Mouse (Mus musculus): ENCODE measurements around the gene Adap2. TPM values are rescaled to one million over a fixed set of nuclear protein-coding genes. Genes with fewer than 3 reads are reported as not detected.

Gene Adap2
- polyA plus RNA-seq (2014; fragmentation: Nextera tagmentation; extraction: Ambion mirVana): 1.6 and 2.1 TPM in 2 replicates

DNA sequence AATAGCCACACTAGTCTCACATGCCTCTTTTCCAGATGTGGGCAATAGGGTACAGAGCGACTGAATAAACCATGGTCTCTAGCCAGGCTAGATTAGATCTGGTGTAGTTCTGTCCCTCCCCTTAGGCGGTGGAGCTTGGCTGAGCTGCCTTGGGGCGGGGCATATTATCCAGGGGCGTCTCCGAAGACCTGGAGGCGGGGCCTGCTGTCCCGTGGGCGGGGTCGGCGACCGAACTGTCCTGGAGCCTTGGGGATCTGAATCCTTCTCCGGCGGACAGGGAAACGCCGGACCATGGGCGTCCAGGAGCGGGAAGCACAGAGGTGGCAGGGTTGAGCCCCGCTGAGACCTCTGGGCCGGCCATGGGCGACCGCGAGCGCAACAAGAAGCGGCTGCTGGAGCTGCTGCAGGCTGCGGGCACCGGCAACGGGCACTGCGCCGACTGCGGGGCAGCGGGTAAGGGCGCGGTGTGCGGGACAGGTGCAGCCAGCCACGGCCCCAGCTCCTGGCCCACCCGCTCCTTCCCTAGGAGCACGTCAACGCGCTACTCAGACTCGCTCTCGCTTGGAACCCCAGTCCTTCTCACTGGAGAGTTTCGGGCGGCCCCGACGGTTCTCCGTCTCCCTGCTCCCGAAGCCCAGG, at the start of gene Adap2:
Gene Adap2 (plus strand): TSS at position 249 of the 639 bp plus-strand sequence.
- peak within 1 kb of the TSS; percentile 89 for H3K4me2 ChIP-seq (ENCODE audit: low read length)
- no peaks in the 10 kb centered on the region for H3K9me3 ChIP-seq (ENCODE audit: control insufficient read depth, low read length)
- peaks cover 0 to 9% of the 10 kb centered on the region in 2 experiments; a peak in 1 of 4 replicates for H3K4me1 ChIP-seq (ENCODE audit: control insufficient read depth in 2 of 2, insufficient read depth in 2 of 2, low read length in 2 of 2)
- H3K27me3 ChIP-seq (ENCODE audit: control insufficient read depth, insufficient read depth, low read length): peaks cover 37% of the 10 kb centered on the region
- ATAC-seq (ENCODE audit: insufficient number of reproducible peaks, insufficient read depth, low FRiP score, low read depth): peak; percentile 83
- H3K36me3 ChIP-seq (ENCODE audit: control insufficient read depth, insufficient read depth, low read length): no peaks in the 10 kb centered on the region
- no peak within 1 kb of the TSS for H3K27ac ChIP-seq (replicated peaks in 1 of 2; ENCODE audit: control insufficient read depth in 1 of 2, insufficient read depth in 1 of 2, low read depth in 2 of 2, low read length in 2 of 2)
- WGBS: 2% methylated on average over 47 of the region's 47 CpGs
- peak within 1 kb of the TSS; percentile 65 for H3K9ac ChIP-seq (ENCODE audit: low read length)
- peak within 1 kb of the TSS; percentile 50 to 60 for H3K4me3 ChIP-seq (ENCODE audit: control insufficient read depth in 1 of 2, insufficient read depth in 1 of 2, low read depth in 1 of 2, low read length in 2 of 2)

DNA sequence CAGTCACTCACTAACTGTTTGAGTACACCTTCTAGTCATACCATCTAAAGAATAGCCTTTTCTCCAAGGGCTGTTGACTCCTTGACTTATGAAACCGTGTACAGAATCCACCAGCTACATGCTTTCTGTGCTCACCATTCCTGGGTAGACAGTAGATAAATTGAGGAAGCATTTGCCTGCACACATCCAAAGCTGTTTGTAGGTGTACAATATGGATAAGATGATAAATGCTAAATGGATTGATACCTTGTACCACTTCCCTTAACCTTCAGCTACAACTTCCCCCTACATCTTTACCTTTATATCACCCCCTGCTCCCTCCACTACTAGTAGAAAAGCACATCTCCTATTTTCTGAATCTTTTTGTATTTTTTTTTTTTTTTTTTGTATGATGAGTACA, 49.5 kb upstream of the Adap2 start:
- peaks cover 72% of the 10 kb centered on the region for H3K36me3 ChIP-seq (ENCODE audit: control insufficient read depth, insufficient read depth, low read length)
- H3K27me3 ChIP-seq (ENCODE audit: control insufficient read depth, insufficient read depth, low read length): no peaks in the 10 kb centered on the region
- WGBS: 84% methylated on average over 1 of the region's 1 CpGs
- H3K4me1 ChIP-seq (ENCODE audit: control insufficient read depth in 2 of 2, insufficient read depth in 2 of 2, low read length in 2 of 2): no peaks in the 10 kb centered on the region
- no peak overlapping the region for H3K4me2 ChIP-seq (ENCODE audit: low read length)
- ATAC-seq (ENCODE audit: insufficient number of reproducible peaks, insufficient read depth, low FRiP score, low read depth): no peak
- H3K27ac ChIP-seq (replicated peaks in 1 of 2; ENCODE audit: control insufficient read depth in 1 of 2, insufficient read depth in 1 of 2, low read depth in 2 of 2, low read length in 2 of 2): no peak overlapping the region
- no peaks in the 10 kb centered on the region for H3K9me3 ChIP-seq (ENCODE audit: control insufficient read depth, low read length)
- H3K4me3 ChIP-seq (ENCODE audit: control insufficient read depth in 1 of 2, insufficient read depth in 1 of 2, low read depth in 1 of 2, low read length in 2 of 2): no peak overlapping the region
- H3K9ac ChIP-seq (ENCODE audit: low read length): no peak overlapping the region

DNA sequence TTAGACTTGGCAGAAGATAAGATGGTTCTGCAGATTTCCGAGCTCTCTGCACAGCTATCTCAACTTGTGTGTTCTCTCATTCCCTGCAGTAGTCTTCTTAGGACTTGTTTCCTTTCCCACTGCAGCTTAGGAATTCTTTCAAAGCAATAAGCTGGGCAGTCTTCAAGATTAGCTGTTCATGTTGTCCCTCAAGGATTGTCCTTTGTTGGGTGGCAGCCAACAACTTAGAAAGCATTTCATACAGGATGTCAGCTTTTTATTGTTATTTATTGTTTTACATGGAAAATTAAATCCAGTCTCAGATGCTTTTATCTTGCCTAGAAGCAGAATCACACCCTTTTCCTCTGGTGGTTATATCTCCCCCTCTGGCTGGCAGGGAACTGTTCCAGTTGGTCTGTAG, 37.5 kb upstream of the Adap2 start:
- no peak overlapping the region for H3K4me3 ChIP-seq (ENCODE audit: control insufficient read depth in 1 of 2, insufficient read depth in 1 of 2, low read depth in 1 of 2, low read length in 2 of 2)
- no peaks in the 10 kb centered on the region for H3K9me3 ChIP-seq (ENCODE audit: control insufficient read depth, low read length)
- no peaks in the 10 kb centered on the region for H3K27me3 ChIP-seq (ENCODE audit: control insufficient read depth, insufficient read depth, low read length)
- H3K4me1 ChIP-seq (ENCODE audit: control insufficient read depth in 2 of 2, insufficient read depth in 2 of 2, low read length in 2 of 2): no peaks in the 10 kb centered on the region
- peaks cover 67% of the 10 kb centered on the region for H3K36me3 ChIP-seq (ENCODE audit: control insufficient read depth, insufficient read depth, low read length)
- 59% methylated on average over 1 of the region's 1 CpGs for WGBS
- H3K27ac ChIP-seq (replicated peaks in 1 of 2; ENCODE audit: control insufficient read depth in 1 of 2, insufficient read depth in 1 of 2, low read depth in 2 of 2, low read length in 2 of 2): no peak overlapping the region
- H3K9ac ChIP-seq (ENCODE audit: low read length): no peak overlapping the region
- H3K4me2 ChIP-seq (ENCODE audit: low read length): no peak overlapping the region
- ATAC-seq (ENCODE audit: insufficient number of reproducible peaks, insufficient read depth, low FRiP score, low read depth): no peak

DNA sequence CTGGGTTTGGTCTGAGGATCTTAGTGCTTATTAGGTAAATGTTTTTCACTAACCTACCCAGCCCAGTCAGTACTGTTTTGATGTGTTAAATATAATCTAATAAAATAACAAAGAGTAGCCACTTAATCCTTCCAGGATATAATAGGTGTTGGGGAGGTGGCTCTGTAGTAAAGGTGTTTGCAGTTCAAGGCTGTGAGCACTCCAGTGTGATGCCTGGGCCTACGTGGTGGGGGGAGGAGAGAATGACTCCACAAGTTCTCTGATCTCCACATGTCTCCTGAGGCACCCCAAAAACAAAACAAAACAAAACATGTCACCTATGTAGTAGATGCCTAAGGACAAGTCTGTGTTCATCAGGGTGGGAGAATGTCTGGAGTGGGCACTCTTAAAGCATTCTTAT, 21.9 kb upstream of the Adap2 start:
- Histone ChIP-seq H3K4me1 (ENCODE audit: control insufficient read depth in 2 of 2, insufficient read depth in 2 of 2, low read length in 2 of 2) (no peaks in the 10 kb centered on the region), H3K27me3 (ENCODE audit: control insufficient read depth, insufficient read depth, low read length) (no peaks in the 10 kb centered on the region), H3K27ac (replicated peaks in 1 of 2; ENCODE audit: control insufficient read depth in 1 of 2, insufficient read depth in 1 of 2, low read depth in 2 of 2, low read length in 2 of 2) (no peak overlapping the region), H3K9ac (ENCODE audit: low read length) (no peak overlapping the region), H3K36me3 (ENCODE audit: control insufficient read depth, insufficient read depth, low read length) (peaks cover 71% of the 10 kb centered on the region), H3K9me3 (ENCODE audit: control insufficient read depth, low read length) (no peaks in the 10 kb centered on the region), H3K4me3 (ENCODE audit: control insufficient read depth in 1 of 2, insufficient read depth in 1 of 2, low read depth in 1 of 2, low read length in 2 of 2) (no peak overlapping the region), H3K4me2 (ENCODE audit: low read length) (no peak overlapping the region)
- no peak for ATAC-seq (ENCODE audit: insufficient number of reproducible peaks, insufficient read depth, low FRiP score, low read depth)
- WGBS: 68% methylated on average over 1 of the region's 1 CpGs

DNA sequence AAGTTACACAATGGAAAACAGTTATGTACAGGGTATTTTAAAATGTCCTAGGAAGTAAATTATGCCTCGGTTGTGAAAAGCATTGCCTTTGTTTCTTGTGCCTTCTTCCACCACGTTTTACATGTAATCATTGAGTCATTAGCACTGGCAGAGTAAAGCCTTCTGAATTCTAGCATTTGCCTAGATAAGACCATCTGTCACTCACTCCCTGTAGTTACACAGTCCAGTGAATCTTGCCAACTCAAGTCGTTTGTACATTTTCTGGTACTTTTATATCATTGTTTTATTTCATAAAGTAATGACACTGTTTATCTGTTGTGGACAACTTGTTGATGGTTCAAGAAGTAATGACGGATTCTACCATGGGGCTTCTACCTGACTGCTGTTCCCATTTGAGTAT, 19.2 kb upstream of the Adap2 start:
- WGBS: 65% methylated on average over 4 of the region's 4 CpGs
- H3K9me3 ChIP-seq (ENCODE audit: control insufficient read depth, low read length): no peaks in the 10 kb centered on the region
- no peak for ATAC-seq (ENCODE audit: insufficient number of reproducible peaks, insufficient read depth, low FRiP score, low read depth)
- H3K9ac ChIP-seq (ENCODE audit: low read length): no peak overlapping the region
- no peaks in the 10 kb centered on the region for H3K4me1 ChIP-seq (ENCODE audit: control insufficient read depth in 2 of 2, insufficient read depth in 2 of 2, low read length in 2 of 2)
- peaks cover 79% of the 10 kb centered on the region for H3K36me3 ChIP-seq (ENCODE audit: control insufficient read depth, insufficient read depth, low read length)
- no peak overlapping the region for H3K27ac ChIP-seq (replicated peaks in 1 of 2; ENCODE audit: control insufficient read depth in 1 of 2, insufficient read depth in 1 of 2, low read depth in 2 of 2, low read length in 2 of 2)
- H3K4me3 ChIP-seq (ENCODE audit: control insufficient read depth in 1 of 2, insufficient read depth in 1 of 2, low read depth in 1 of 2, low read length in 2 of 2): no peak overlapping the region
- no peak overlapping the region for H3K4me2 ChIP-seq (ENCODE audit: low read length)
- no peaks in the 10 kb centered on the region for H3K27me3 ChIP-seq (ENCODE audit: control insufficient read depth, insufficient read depth, low read length)

DNA sequence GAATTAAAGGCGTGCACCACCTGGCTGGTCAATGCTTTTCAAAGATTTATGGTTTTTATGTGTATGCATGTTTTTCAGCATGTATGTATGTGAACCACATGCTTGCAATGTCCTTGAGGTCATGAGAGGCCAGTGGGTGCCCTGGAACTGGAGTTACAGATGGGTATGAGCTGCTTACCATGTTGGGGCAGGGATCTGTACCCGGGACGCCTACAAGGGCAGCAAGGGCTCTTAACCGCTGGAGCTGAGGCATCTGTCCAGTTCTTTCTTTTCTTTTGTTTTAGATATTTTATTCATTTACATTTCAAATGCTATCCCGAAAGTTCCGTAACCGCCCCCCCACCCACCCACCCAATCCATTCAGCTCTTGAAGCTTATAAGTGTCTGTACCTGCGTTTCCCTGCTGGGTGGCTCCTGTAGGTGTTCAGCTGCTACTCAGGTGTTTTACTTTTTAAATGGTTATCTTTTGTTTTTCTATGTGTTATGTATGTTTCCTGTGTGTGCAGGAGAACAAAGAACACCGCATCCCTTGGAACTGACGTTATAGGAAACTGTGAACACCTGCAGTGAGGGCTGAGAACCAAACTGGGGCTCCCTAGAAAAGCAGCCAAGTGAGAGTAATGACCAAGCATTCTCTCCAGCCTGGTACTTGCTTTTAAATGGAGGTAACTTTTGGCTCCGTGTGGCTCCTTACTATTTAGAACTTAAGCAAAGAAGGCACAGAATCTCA, 17.8 kb upstream of the Adap2 start:
- H3K9ac ChIP-seq (ENCODE audit: low read length): no peak overlapping the region
- H3K27me3 ChIP-seq (ENCODE audit: control insufficient read depth, insufficient read depth, low read length): no peaks in the 10 kb centered on the region
- WGBS: 88% methylated on average over 11 of the region's 11 CpGs
- H3K9me3 ChIP-seq (ENCODE audit: control insufficient read depth, low read length): no peaks in the 10 kb centered on the region
- peaks cover 83% of the 10 kb centered on the region for H3K36me3 ChIP-seq (ENCODE audit: control insufficient read depth, insufficient read depth, low read length)
- H3K4me1 ChIP-seq (ENCODE audit: control insufficient read depth in 2 of 2, insufficient read depth in 2 of 2, low read length in 2 of 2): peaks cover 2 to 3% of the 10 kb centered on the region in 2 experiments; a peak in 3 of 4 replicates
- H3K4me2 ChIP-seq (ENCODE audit: low read length): no peak overlapping the region
- H3K4me3 ChIP-seq (ENCODE audit: control insufficient read depth in 1 of 2, insufficient read depth in 1 of 2, low read depth in 1 of 2, low read length in 2 of 2): no peak overlapping the region
- ATAC-seq (ENCODE audit: insufficient number of reproducible peaks, insufficient read depth, low FRiP score, low read depth): no peak
- H3K27ac ChIP-seq (replicated peaks in 1 of 2; ENCODE audit: control insufficient read depth in 1 of 2, insufficient read depth in 1 of 2, low read depth in 2 of 2, low read length in 2 of 2): no peak overlapping the region

DNA sequence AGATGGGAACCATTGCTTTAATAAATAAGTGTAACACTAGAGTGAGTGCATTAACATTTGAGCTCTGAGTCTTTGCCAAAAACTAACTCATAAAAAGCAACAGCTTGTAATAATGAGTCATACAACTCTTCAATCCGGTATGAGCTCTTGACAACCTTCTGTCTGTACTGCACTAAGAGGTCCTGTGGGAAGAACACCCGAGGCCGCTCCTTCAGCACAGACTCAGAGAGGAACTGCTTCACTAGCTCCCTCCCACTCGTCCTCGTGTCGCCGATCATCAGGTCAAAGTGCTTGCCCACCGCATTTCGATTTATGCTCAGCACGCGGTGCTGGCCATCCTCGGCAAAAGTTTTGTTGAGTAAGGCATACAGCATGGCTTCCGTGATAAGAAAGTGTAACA, 17.1 kb upstream of the Adap2 start:
- H3K9ac ChIP-seq (ENCODE audit: low read length): no peak overlapping the region
- no peak for ATAC-seq (ENCODE audit: insufficient number of reproducible peaks, insufficient read depth, low FRiP score, low read depth)
- 90% methylated on average over 13 of the region's 13 CpGs for whole genome bisulfite sequencing

More for the DNA sequence above, 17.1 kb upstream of the Adap2 start:
- H3K4me1 ChIP-seq (ENCODE audit: control insufficient read depth in 2 of 2, insufficient read depth in 2 of 2, low read length in 2 of 2): peaks cover 2 to 4% of the 10 kb centered on the region in 2 experiments; a peak in 3 of 4 replicates
- H3K27ac ChIP-seq (replicated peaks in 1 of 2; ENCODE audit: control insufficient read depth in 1 of 2, insufficient read depth in 1 of 2, low read depth in 2 of 2, low read length in 2 of 2): no peak overlapping the region
- peaks cover 78% of the 10 kb centered on the region for H3K36me3 ChIP-seq (ENCODE audit: control insufficient read depth, insufficient read depth, low read length)
- no peak overlapping the region for H3K4me3 ChIP-seq (ENCODE audit: control insufficient read depth in 1 of 2, insufficient read depth in 1 of 2, low read depth in 1 of 2, low read length in 2 of 2)
- H3K4me2 ChIP-seq (ENCODE audit: low read length): no peak overlapping the region
- H3K9me3 ChIP-seq (ENCODE audit: control insufficient read depth, low read length): no peaks in the 10 kb centered on the region
- H3K27me3 ChIP-seq (ENCODE audit: control insufficient read depth, insufficient read depth, low read length): no peaks in the 10 kb centered on the region
